Mouse (Mus musculus) cerebellum, postnatal 10 days (tissue): ENCODE data around the gene Prpf6.

Experiments
- DNase-seq, 2 experiments: peaks; one replicate each; pipeline ENCODE4 v3.0.0; 2021; ENCODE audit warnings: mixed read lengths in 2 of 2

The Prpf6 gene

DNA sequence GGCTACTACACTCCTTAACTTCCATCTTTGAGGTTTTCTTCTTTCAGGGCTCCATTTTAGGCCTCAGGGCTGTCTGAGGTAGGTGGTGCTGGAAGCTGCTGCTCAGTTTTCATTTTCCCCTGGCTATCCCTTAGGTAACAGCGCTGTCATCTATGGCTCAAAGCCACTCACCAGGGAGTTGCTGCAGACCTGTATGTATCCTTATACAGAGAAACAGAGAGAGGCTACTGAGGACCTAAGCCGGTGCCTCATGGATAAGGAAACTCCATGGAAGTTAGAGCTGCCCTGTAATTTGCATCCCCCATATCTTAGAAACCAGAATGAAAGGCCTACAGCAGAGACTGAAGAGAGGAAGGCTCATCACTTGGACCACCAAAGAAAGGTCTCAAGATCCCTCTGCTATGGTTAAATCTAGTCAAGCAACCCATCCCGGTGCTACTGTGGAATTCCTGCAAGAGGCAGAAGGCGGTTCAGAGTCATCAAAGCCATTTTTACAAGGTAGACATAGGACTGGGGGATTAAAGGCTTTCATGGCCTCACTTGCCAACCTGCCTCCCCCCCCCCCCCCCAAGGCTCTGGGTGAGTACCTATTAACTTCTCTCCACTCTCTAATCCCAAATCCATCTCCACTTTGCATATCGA, 11.4 kb upstream of the Prpf6 start:
- peak in 1 of 2 experiments; percentile 5 for DNase-seq

GRCm38 (mm10) chr2:181581016-181581401, 10.7 kb upstream of the Prpf6 start:
- DNase-seq, result peak; percentile 87 to 89

- DNase-seq, result peak; percentile 90 to 91
Observed at GRCm38 (mm10) chr2:181581402-181582120, 10.1 kb upstream of the Prpf6 start.

- peak in 1 of 2 experiments; percentile 21 for DNase-seq
Observed at GRCm38 (mm10) chr2:181582358-181582757, 9.3 kb upstream of the Prpf6 start.

DNA sequence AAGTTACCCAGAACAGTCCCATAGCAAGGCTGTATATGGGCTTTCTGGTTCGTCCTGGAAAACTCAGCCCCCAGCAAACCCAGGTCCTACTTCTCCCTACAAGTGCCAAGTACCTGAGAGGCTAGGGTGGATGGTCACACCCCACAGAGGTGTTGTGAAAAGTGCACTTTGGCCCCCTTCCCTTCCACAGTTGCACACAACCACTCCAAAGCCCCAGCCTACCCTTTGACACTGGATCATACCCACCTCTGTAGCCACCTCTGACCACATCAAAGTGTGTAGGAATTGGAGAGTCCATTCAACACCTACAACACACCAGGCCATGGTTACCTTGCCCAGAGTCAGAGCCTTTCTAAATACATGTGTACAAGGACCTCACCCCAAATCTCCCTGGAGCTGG, 8.7 kb upstream of the Prpf6 start:
- DNase-seq, result no peak

GRCm38 (mm10) chr2:181583460-181584257, 8.0 kb upstream of the Prpf6 start:
- no peak for DNase-seq

GRCm38 (mm10) chr2:181584411-181584942, 7.2 kb upstream of the Prpf6 start, which contains the start of gene Uckl1:
Gene Uckl1, minus strand, starts transcription at chr2:181584892.
- DNase-seq, result no peak

- peak in 1 of 2 experiments; percentile 14 for DNase-seq
Observed at GRCm38 (mm10) chr2:181585506-181585905, 6.2 kb upstream of the Prpf6 start.

- DNase-seq, result no peak
Observed at GRCm38 (mm10) chr2:181586124-181586523, 5.5 kb upstream of the Prpf6 start.

DNA sequence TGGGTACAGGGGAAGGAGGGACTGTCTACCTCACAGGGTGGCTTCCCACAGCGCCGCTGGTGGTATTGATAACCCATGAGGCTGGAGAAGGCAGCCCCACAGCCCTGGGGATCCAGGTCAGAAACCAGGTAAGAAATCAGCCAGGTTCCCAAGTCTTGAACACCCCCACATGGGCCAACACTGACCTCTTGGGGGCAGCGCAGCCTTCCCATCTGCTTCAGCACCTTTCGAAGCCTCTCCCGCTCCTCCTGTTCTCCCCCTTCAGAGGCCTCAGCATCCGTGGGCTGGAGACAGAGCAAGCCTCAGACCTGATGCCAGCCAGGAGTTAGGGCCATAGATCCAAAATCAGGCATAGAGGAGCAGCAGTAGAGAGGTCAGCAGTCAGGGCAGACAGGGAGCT, 3.9 kb upstream of the Prpf6 start:
- DNase-seq, result peak in 1 of 2 experiments; percentile 43

GRCm38 (mm10) chr2:181588229-181588780, 3.4 kb upstream of the Prpf6 start:
- peak in 1 of 2 experiments; percentile 13 for DNase-seq

GRCm38 (mm10) chr2:181589011-181589731, 2.5 kb upstream of the Prpf6 start:
- peak in 1 of 2 experiments; percentile 29 for DNase-seq

DNA sequence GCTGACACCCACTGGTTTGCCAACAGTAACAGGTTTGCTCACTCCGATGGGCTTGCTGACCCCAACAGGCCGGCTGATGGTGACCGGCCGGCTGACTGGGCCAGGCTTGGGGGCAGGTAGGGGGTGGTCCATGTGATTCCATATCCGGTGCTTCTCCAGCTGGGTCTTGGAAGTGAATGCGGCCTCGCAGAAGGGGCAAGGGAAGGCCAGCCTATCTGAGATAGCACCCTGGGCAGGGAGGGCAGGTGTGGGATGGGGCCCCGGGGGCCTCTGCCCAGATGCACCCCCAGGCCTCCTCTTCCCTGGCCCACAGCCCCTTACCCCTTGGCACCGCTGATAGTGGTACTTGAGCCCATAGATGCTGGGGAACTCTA, 1.9 kb upstream of the Prpf6 start:
- peak in 1 of 2 experiments; percentile 14 for DNase-seq

DNA sequence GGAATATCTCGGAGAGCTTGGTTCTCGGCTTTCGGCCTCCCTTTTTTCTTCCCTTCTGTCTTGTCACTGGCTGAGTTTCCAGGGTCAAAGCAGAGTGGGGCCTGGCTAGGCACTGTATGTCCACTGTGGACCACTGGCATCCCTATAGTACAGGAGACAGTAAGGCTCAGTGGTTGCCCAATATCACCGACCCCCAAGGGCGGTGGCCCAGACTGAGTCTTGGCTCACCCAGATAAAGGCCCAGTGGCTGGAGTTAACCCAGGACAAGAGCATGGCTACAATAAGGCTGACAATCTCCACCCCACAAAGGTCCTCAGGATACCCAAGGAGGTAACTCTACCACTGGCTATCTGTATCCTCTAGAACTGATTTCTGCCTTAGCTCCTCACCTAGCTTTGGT, 1.2 kb upstream of the Prpf6 start:
- DNase-seq, result peak in 1 of 2 experiments; percentile 2

DNA sequence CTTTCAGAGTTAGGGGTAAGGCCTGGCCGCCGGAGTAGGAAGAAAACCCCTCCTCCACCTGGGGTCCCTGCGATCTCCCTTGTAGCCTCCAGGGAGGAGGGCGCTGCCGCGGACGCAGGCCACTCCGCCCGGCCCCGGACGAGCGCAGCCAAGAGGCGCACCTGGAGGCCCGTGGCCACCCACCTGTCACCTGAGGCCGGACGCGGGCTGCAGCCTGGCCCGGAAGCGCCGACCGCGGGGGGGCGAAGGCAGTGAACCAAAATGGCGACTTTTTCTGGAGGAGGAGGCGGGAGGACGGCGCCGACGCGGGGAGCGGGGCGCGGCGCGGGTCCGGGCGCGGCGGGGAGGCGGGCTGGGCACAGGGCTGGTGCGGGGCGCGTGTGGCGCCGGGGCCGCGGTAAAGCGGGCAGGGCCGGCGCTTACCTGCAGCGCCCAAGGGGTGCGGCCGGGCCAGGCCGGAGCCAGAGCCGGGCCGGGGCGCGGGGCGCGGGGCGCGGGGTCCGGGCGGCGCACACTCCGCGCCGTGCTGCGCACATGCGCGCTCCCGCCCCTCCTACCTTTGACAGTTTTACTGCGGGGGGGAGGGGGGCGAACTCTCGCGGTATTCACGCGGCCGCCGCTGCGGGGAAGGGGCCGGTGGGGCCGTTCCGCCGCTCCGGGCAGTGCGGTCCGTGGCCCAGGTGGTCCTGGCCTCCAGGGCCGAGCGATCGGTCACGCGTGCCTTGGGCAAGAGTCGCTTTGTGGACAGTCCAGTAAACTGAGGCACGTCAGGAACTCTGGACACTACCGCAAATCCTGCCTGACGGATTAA, 768 bp downstream of the Prpf6 start, which contains the start of gene Zfp512b:
Gene Zfp512b (minus strand): TSS at position 573 of the 811 bp plus-strand sequence.
- DNase-seq, result peak; percentile 90

GRCm38 (mm10) chr2:181593042-181593421, 1.4 kb downstream of the Prpf6 start:
- DNase-seq, result peak in 1 of 2 experiments; percentile 32

DNA sequence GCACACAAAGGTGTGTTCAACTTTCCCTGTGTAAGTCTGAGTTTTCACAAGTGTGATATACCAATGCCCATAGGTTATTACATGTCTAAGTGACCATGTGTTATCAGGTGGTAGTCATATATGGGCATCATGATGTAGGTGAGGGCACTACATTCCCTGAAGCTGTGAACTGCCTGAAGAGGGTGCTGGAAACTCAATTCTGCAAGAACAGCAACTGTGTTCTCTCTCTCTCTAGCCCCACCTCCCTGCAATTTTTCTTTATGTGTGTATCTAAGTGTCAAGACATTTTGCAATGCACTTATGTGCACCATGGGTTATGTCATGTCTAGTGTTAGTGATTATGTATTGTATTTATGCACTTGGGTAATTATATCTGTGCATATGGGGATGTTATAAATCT, 2.3 kb downstream of the Prpf6 start:
- DNase-seq, result no peak

DNA sequence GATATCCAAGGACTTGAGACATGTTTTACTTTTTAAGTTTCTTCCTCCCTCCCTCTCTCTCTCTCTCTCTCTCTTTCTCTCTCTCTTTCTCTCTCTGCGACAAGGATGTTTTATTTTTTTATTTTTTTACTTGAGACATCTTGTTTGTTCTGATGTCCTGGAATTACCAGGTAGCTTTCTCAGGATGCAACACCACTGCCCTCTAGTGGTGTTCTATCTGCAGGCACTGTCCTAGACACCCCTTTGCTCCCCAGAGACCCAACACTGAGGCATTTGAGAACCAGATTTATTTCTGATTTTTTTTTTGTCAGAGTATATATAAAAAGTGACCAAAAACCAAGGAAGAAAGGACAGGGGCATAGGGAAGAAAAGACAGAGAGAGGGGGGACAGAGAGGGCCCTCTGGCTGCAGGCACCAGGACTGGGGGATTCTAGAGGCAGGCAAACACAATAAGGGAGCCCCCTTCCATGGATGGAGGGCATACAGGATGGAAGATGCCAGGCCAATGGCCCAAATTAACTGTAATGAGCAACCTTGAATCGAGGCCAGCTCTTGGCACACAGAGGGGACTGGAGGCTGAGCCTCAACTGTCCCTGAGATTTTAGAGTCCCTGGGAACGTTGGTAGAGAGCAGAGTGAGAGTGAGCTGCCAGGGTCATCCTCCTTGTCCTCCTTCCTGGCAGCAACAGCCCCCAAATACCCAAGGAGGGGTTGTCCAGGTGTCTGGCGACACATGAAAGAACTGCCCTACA, 3.5 kb downstream of the Prpf6 start:
- DNase-seq, result peak; percentile 83 to 88

DNA sequence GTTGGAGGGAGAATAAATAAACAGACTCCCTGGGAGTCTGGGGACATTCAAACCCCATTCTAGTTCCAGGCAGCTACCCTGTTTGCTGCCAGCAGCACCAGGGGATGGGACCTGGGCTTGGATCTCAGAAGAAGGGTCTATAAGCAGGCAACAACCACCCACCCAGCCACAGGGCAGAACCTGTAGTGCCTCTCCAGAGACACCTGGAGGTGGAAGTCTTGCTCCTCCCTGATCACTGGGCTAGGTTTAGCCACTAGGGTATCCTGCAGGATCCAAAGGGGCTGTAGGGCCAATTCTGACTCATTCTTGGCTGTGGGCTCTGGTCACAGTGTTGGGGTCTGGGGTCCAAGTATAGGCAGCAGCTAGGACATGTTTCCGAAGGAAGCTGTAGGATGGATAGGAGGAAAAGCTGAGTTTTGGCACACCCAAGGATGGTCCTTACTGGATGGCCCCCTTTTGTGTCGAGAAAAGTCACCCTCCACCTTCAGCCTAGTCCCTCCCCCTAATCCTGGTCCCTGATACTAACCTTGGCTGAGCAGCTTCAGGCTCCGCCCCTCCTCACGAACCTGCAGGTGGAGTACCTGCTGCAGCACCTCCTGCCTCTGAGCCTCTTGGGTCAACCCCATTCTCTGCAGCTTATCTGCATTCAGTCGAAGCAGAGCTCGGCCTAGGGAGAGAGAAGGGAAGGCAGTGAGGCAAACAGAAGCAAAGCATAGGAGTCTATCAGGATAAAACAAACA, 4.7 kb downstream of the Prpf6 start:
- no peak for DNase-seq
